Mouse (Mus musculus) ES-Bruce4 (cell line): Measurements from ENCODE around the gene Echdc3. TPM values are rescaled to one million over a fixed set of nuclear protein-coding genes. Genes with fewer than 3 reads are reported as not detected.

Experiments
- H3K27ac ChIP-seq: 2 replicates; pipeline ENCODE4 v1.5.1; 2012; ENCODE audit warnings: low read length, inconsistent platforms; ENCODE audit not compliant: insufficient read depth
- H3K27me3 ChIP-seq: 2 replicates; pipeline ENCODE4 v1.6.1; 2012; ENCODE audit warnings: mild to moderate bottlenecking, low read length, inconsistent platforms; ENCODE audit not compliant: control insufficient read depth, poor library complexity, insufficient read depth, severe bottlenecking
- H3K36me3 ChIP-seq: 2 replicates; pipeline ENCODE4 v1.6.1; 2012; ENCODE audit warnings: inconsistent platforms, mild to moderate bottlenecking, low read length, moderate library complexity; ENCODE audit not compliant: control insufficient read depth, poor library complexity, insufficient read depth, severe bottlenecking
- H3K4me1 ChIP-seq: one replicate; pipeline ENCODE4 v1.8.1; 2011; ENCODE audit warnings: low read length; ENCODE audit not compliant: control insufficient read depth, insufficient read depth
- H3K4me3 ChIP-seq: 2 replicates; pipeline ENCODE4 v1.5.1; 2011; ENCODE audit warnings: low read depth, mild to moderate bottlenecking, low read length
- H3K9ac ChIP-seq: 2 replicates; pipeline ENCODE4 v1.6.1; 2012; ENCODE audit warnings: low read depth, mild to moderate bottlenecking, inconsistent platforms; ENCODE audit not compliant: poor library complexity, severe bottlenecking
- H3K9me3 ChIP-seq: replicated peaks from 2 replicates; pipeline ENCODE4 v1.6.1; 2012; ENCODE audit warnings: mild to moderate bottlenecking, low read length, inconsistent platforms; ENCODE audit not compliant: control insufficient read depth, poor library complexity, insufficient read depth, severe bottlenecking
- CTCF ChIP-seq: IDR thresholded peaks from one replicate; pipeline ENCODE4 v1.8.1; 2011; ENCODE audit warnings: low read depth, low read length
- EP300 ChIP-seq: IDR thresholded peaks from 2 replicates; pipeline ENCODE4 v1.6.1; 2011; ENCODE audit warnings: low read depth, low read length; ENCODE audit not compliant: insufficient read depth
- POLR2A ChIP-seq: IDR thresholded peaks from one replicate; pipeline ENCODE4 v1.8.1; 2011; ENCODE audit warnings: low read length; ENCODE audit not compliant: insufficient read depth
- polyA plus RNA-seq: library from polyadenylated mRNA; stranded (reverse); fragments of >200 nt; gene quantifications from 2 replicates; pipeline ENCODE4 v1.2.4, GENCODE M21; 2011; ENCODE audit warnings: low read depth; ENCODE audit not compliant: missing spikeins, insufficient read depth, insufficient read length

The Echdc3 gene
- polyA plus RNA-seq, 1 experiment = 1.5 TPM

- no peak overlapping the region for H3K9ac ChIP-seq
- H3K4me1 ChIP-seq = no peaks in the 10 kb centered on the region
- H3K27me3 ChIP-seq = no peaks in the 10 kb centered on the region
- no peak overlapping the region for H3K4me3 ChIP-seq
- H3K36me3 ChIP-seq = no peaks in the 10 kb centered on the region
- no peak overlapping the region for H3K27ac ChIP-seq
- TF ChIP-seq POLR2A = no peak
- no peak for TF ChIP-seq EP300
- no peak for TF ChIP-seq CTCF
- no peaks in the 10 kb centered on the region for H3K9me3 ChIP-seq
Observed at GRCm38 (mm10) chr2:6229597-6230290, 16.9 kb upstream of the Echdc3 start.

- H3K9me3 ChIP-seq = no peaks in the 10 kb centered on the region
- no peak overlapping the region for H3K9ac ChIP-seq
- H3K27me3 ChIP-seq = no peaks in the 10 kb centered on the region
- TF ChIP-seq POLR2A (no peak), EP300 (no peak), CTCF (no peak)
- no peaks in the 10 kb centered on the region for H3K4me1 ChIP-seq
- H3K36me3 ChIP-seq = no peaks in the 10 kb centered on the region
- no peak overlapping the region for H3K4me3 ChIP-seq
- no peak overlapping the region for H3K27ac ChIP-seq
Observed at GRCm38 (mm10) chr2:6227059-6227445, 14.2 kb upstream of the Echdc3 start.

GRCm38 (mm10) chr2:6226361-6227058 lies 13.7 kb upstream of the Echdc3 start:
- H3K4me3 ChIP-seq = no peak overlapping the region
- H3K9me3 ChIP-seq = no peaks in the 10 kb centered on the region
- H3K27me3 ChIP-seq = no peaks in the 10 kb centered on the region
- TF ChIP-seq EP300 (no peak), CTCF (no peak), POLR2A (no peak)
- no peaks in the 10 kb centered on the region for H3K4me1 ChIP-seq
- no peak overlapping the region for H3K9ac ChIP-seq
- H3K27ac ChIP-seq = no peak overlapping the region
- no peaks in the 10 kb centered on the region for H3K36me3 ChIP-seq

GRCm38 (mm10) chr2:6220141-6220805 lies 7.4 kb upstream of the Echdc3 start:
- H3K4me3 ChIP-seq = no peak overlapping the region
- H3K9me3 ChIP-seq = no peaks in the 10 kb centered on the region
- no peaks in the 10 kb centered on the region for H3K36me3 ChIP-seq
- H3K9ac ChIP-seq = no peak overlapping the region
- no peaks in the 10 kb centered on the region for H3K4me1 ChIP-seq
- H3K27ac ChIP-seq = no peak overlapping the region
- H3K27me3 ChIP-seq = no peaks in the 10 kb centered on the region
- TF ChIP-seq EP300 = no peak
- TF ChIP-seq CTCF = peak; percentile 17
- TF ChIP-seq POLR2A = no peak

GRCm38 (mm10) chr2:6212327-6212723 lies 508 bp downstream of the Echdc3 start:
- Histone ChIP-seq H3K27ac (no peak overlapping the region), H3K4me3 (peak overlapping the region; percentile 16), H3K9ac (peak overlapping the region; percentile 26; the same call in 1 of the 2 replicates), H3K36me3 (no peaks in the 10 kb centered on the region), H3K27me3 (no peaks in the 10 kb centered on the region), H3K4me1 (no peaks in the 10 kb centered on the region), H3K9me3 (no peaks in the 10 kb centered on the region)
- TF ChIP-seq EP300 (no peak), POLR2A (no peak)

- Histone ChIP-seq H3K9me3 (no peaks in the 10 kb centered on the region), H3K36me3 (no peaks in the 10 kb centered on the region), H3K9ac (no peak overlapping the region), H3K4me3 (no peak overlapping the region), H3K27me3 (no peaks in the 10 kb centered on the region), H3K4me1 (no peaks in the 10 kb centered on the region), H3K27ac (no peak overlapping the region)
- TF ChIP-seq CTCF = no peak
- TF ChIP-seq POLR2A = no peak
- no peak for TF ChIP-seq EP300
Observed at GRCm38 (mm10) chr2:6210840-6211239, 2.0 kb downstream of the Echdc3 start.
